36 mouse cellular contexts compared by ENCODE assay signal in genomic region chr17:13173578-13173977, GRCm38 (mm10). TPM values are rescaled to one million over a fixed set of nuclear protein-coding genes. Genes with fewer than 3 reads are reported as not detected.
"Had no signal": no experiment of that assay in that cellular context is flagged by ENCODE, and none has a peak within 500 bp of the region (broad histone marks: within the 10 kb centered on the region; RNA-seq: fewer than 3 reads in every experiment).

No protein-coding gene starts in this region.

RNA-seq across cellular contexts. Expression of gene Unc93a, which starts 42.0 kb away (rescaled TPM):
- total RNA-seq: gastrocnemius, adult 18-20 months; gastrocnemius, adult 8-10 months; gastrocnemius, postnatal 14 days; gastrocnemius, postnatal 36 days; heart, adult 2 months; heart, postnatal 14 days; heart, postnatal 36 days; layer of hippocampus, adult 18-20 months; layer of hippocampus, postnatal 36 days; left cerebral cortex, adult 18-20 months had no signal
- polyA plus RNA-seq: heart, embryonic 11.5 days; heart, embryonic 13.5 days; heart, embryonic 15.5 days; heart, postnatal 0 days; hindbrain, embryonic 10.5 days; hindbrain, embryonic 12.5 days; hindbrain, embryonic 14.5 days; hindbrain, embryonic 16.5 days; intestine, embryonic 14.5 days; intestine, embryonic 16.5 days; kidney, adult 2 months; kidney, embryonic 15.5 days; kidney, postnatal 0 days; limb, embryonic 11.5 days; liver, embryonic 12.5 days had no signal

RNA-seq across cellular contexts. Expression of gene Smok2a, which starts 47.4 kb away (rescaled TPM):
- total RNA-seq: gastrocnemius, adult 18-20 months; gastrocnemius, adult 8-10 months; gastrocnemius, postnatal 14 days; gastrocnemius, postnatal 36 days; heart, adult 2 months; heart, postnatal 14 days; heart, postnatal 36 days; layer of hippocampus, adult 18-20 months; layer of hippocampus, adult 8-10 months; layer of hippocampus, postnatal 14 days; layer of hippocampus, postnatal 36 days; left cerebral cortex, adult 18-20 months; left cerebral cortex, adult 8-10 months; left cerebral cortex, postnatal 10 days; left cerebral cortex, postnatal 25 days; left cerebral cortex, postnatal 4 days; liver, adult 2 months had no signal
- polyA plus RNA-seq: gonadal fat pad, adult 2 months; heart, adult 2 months; heart, embryonic 11.5 days; heart, embryonic 13.5 days; heart, embryonic 15.5 days; heart, postnatal 0 days; hindbrain, embryonic 10.5 days; hindbrain, embryonic 12.5 days; hindbrain, embryonic 14.5 days; hindbrain, embryonic 16.5 days; intestine, embryonic 14.5 days; intestine, embryonic 16.5 days; kidney, adult 2 months; kidney, embryonic 15.5 days; kidney, postnatal 0 days; large intestine, adult 2 months; limb, embryonic 11.5 days; limb, embryonic 13.5 days; limb, embryonic 15.5 days; liver, adult 2 months; liver, embryonic 12.5 days had no signal

RNA-seq across cellular contexts. Expression of gene Smok2b, which starts 56.5 kb away (rescaled TPM):
- total RNA-seq: gastrocnemius, adult 18-20 months; gastrocnemius, adult 8-10 months; gastrocnemius, postnatal 14 days; gastrocnemius, postnatal 36 days; heart, adult 2 months; heart, postnatal 14 days; heart, postnatal 36 days; layer of hippocampus, adult 18-20 months; layer of hippocampus, adult 8-10 months; layer of hippocampus, postnatal 14 days; layer of hippocampus, postnatal 36 days; left cerebral cortex, adult 8-10 months; left cerebral cortex, postnatal 10 days; left cerebral cortex, postnatal 25 days; left cerebral cortex, postnatal 4 days; liver, adult 2 months had no signal
- polyA plus RNA-seq: gonadal fat pad, adult 2 months; heart, adult 2 months; heart, embryonic 11.5 days; heart, embryonic 13.5 days; heart, embryonic 15.5 days; heart, postnatal 0 days; hindbrain, embryonic 10.5 days; hindbrain, embryonic 12.5 days; hindbrain, embryonic 14.5 days; hindbrain, embryonic 16.5 days; intestine, embryonic 14.5 days; intestine, embryonic 16.5 days; kidney, adult 2 months; kidney, embryonic 15.5 days; kidney, postnatal 0 days; large intestine, adult 2 months; limb, embryonic 11.5 days; limb, embryonic 13.5 days; limb, embryonic 15.5 days; liver, adult 2 months; liver, embryonic 12.5 days had no signal
